Mouse (Mus musculus): ENCODE results near the gene Fgfr2. TPM values are rescaled to one million over a fixed set of nuclear protein-coding genes. Genes with fewer than 3 reads are reported as not detected.
A peak's percentile ranks its signal among the peaks of the same experiment; 100 is the strongest.

Fgfr2 gene
- polyA plus RNA-seq, 1 experiment from 2014 or later = 110 TPM

DNA sequence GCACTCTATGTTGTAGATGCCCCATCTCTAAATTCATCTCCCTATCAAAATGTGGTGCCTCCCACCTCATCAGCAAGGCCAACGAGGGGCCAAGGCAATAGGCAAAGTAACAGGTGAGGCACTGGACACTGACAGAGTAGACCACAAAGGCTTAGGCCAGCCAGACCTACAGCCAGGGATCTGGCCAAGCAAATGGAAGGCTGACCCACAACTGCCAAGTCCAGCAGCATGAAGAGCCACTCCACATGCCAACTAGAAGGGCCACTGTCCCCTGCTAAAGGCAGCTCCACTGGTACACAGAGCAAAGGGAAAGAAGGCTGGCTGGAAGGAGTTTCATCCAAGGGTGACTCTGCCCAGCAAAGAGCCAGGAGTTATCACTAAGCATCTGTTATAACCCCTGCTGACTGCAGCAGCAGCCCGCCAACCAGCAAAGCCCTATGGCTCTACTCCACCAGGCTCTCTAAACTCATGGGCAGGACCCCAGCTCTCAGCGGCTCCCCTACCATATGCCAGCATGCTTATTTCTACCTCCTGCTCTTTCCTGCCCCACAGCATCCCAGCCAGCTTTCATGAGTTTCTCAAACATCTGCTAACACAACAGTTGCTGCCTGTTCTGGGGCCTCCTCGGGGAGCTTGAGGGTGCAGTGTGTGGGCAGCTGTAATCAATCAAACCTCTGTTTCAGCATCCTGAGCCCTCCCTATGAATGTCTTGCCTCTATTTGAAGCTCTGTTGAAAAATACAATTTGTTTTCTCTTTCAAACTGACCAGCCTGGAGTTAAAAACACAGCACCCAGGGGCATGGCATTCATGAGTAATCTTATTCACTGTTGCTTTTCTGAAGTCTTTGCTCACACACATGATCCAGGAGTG lies 369.4 kb downstream of the Fgfr2 start:
- Histone ChIP-seq H3K9me3 (ENCODE audit: low read length) (no peaks in the 10 kb centered on the region), H3K4me1 (ENCODE audit: insufficient read depth, low read depth, low read length) (peaks cover 10% of the 10 kb centered on the region; the same call in 1 of the 2 replicates), H3K9ac (replicated peaks; ENCODE audit: low read depth) (no peak overlapping the region), H3K27ac (ENCODE audit: low read length) (no peak overlapping the region), H3K4me3 (ENCODE audit: low read depth, low read length) (no peak overlapping the region), H3K36me3 (ENCODE audit: insufficient read depth, low read length) (peaks cover 8% of the 10 kb centered on the region; the same call in 1 of the 2 replicates), H3K27me3 (replicated peaks; ENCODE audit: insufficient read depth, low read length) (no peaks in the 10 kb centered on the region), H3K4me2 (replicated peaks; ENCODE audit: low read depth, low read length) (no peak overlapping the region)
- ATAC-seq = no peak
- 60% methylated on average over 4 of the region's 4 CpGs for WGBS
- no peak for DNase-seq (ENCODE audit: low spot score)
- TF ChIP-seq CTCF (IDR thresholded peaks at IDR 0.05) = no peak
- no peak for TF ChIP-seq EP300 (IDR thresholded peaks at IDR 0.05)

DNA sequence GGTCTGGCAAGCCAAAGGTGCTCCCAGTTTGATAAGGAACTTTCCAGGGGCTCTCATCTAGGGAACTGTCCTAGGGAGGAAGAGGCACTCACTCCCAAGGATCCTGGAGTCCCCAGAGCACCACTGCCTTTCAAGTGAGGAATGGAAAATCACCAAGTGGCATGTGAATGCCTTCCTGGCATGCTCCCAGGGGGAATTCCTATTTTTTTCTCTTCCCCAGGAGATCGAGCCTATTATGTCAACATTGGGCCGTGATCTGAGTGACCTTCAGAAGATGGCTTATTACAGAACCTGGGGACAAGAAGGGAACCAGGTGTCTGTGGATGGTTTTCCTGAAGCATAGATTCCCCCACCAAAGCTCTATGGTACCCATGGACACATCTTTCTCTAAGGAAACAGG lies 371.4 kb downstream of the Fgfr2 start:
- no peak overlapping the region for H3K4me3 ChIP-seq (ENCODE audit: low read depth, low read length)
- no peaks in the 10 kb centered on the region for H3K9me3 ChIP-seq (ENCODE audit: low read length)
- peak; percentile 44 for DNase-seq (ENCODE audit: low spot score)
- H3K36me3 ChIP-seq (ENCODE audit: insufficient read depth, low read length) = no peaks in the 10 kb centered on the region; the same call in 1 of the 2 replicates
- 0 out of 2 replicates have a peak overlapping the region, but pooled peaks have one; percentile 38 for H3K27ac ChIP-seq (ENCODE audit: low read length)
- H3K9ac ChIP-seq (replicated peaks; ENCODE audit: low read depth) = no peak overlapping the region
- TF ChIP-seq CTCF (IDR thresholded peaks at IDR 0.05) (no peak), EP300 (IDR thresholded peaks at IDR 0.05) (no peak)
- no peak overlapping the region for H3K4me2 ChIP-seq (replicated peaks; ENCODE audit: low read depth, low read length)
- 24% methylated on average over 2 of the region's 2 CpGs for whole genome bisulfite sequencing
- H3K27me3 ChIP-seq (replicated peaks; ENCODE audit: insufficient read depth, low read length) = no peaks in the 10 kb centered on the region
- peaks cover 14% of the 10 kb centered on the region for H3K4me1 ChIP-seq (ENCODE audit: insufficient read depth, low read depth, low read length)
- ATAC-seq = peak; percentile 21; the same call in 1 of the 2 replicates

DNA sequence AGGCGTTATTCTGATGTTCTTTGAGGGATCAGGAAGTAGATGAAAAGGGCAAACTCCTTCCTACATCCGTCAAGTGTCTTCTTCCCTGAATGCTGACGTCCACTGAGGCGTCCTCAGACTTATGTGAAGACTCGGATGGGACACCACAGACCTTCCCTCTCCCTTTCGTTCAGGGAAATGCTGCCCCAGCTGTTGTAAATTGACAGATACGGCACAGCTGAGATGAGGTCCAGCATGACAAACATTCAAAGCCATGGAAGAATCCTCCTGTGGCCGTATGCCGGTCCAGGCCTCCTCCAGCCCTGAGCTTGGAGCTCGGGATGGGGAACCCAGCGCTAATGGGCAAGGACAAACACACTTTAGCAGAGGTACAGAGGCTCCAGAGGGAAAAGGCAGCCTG lies 373.6 kb downstream of the Fgfr2 start:
- no peak overlapping the region for H3K4me3 ChIP-seq (ENCODE audit: low read depth, low read length)
- peaks cover 8% of the 10 kb centered on the region for H3K4me1 ChIP-seq (ENCODE audit: insufficient read depth, low read depth, low read length)
- H3K36me3 ChIP-seq (ENCODE audit: insufficient read depth, low read length) = peaks cover 5% of the 10 kb centered on the region; the same call in 1 of the 2 replicates
- DNase-seq (ENCODE audit: low spot score) (no peak), ATAC-seq (no peak)
- no peaks in the 10 kb centered on the region for H3K9me3 ChIP-seq (ENCODE audit: low read length)
- H3K27me3 ChIP-seq (replicated peaks; ENCODE audit: insufficient read depth, low read length) = no peaks in the 10 kb centered on the region
- no peak overlapping the region for H3K9ac ChIP-seq (replicated peaks; ENCODE audit: low read depth)
- H3K27ac ChIP-seq (ENCODE audit: low read length) = no peak overlapping the region
- WGBS = 89% methylated on average over 11 of the region's 11 CpGs
- no peak overlapping the region for H3K4me2 ChIP-seq (replicated peaks; ENCODE audit: low read depth, low read length)
- TF ChIP-seq CTCF (IDR thresholded peaks at IDR 0.05) = no peak
- no peak for TF ChIP-seq EP300 (IDR thresholded peaks at IDR 0.05)

DNA sequence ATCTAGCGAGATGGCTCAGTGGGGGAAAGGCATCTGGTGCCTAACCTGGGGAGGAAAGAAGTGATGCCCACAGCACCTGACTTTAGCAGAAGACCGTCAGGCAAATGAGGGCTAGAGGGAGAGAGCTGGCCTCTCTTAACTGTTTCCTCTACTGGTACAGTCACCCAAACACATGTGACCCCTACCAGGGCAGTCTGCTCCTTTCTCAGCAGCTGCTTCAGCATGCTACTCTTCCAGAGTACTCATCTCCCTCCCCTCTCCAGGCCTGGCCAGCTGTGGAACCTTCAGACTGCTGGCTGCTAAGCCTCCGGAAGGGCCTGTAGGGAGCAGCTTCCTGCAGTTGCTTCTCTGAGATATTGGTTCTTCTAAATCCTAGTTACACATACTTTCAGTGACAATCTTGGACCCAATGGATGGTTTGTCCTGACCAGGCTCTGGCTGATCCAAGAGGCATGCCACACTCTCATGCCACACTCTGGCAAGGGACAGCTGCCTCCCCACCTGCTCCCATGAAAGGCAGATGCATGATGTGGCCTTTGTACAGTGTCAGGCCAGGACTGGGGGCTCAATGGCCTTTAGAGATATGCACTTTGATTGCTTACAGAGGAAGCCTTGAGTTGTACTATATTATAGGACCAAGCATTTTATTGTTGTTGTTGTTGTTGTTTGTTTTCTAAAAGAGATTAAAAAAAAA lies 374.9 kb downstream of the Fgfr2 start:
- no peaks in the 10 kb centered on the region for H3K9me3 ChIP-seq (ENCODE audit: low read length)
- 75% methylated on average over 3 of the region's 3 CpGs for WGBS
- no peak for DNase-seq (ENCODE audit: low spot score)
- peaks cover 5% of the 10 kb centered on the region; the same call in 1 of the 2 replicates for H3K36me3 ChIP-seq (ENCODE audit: insufficient read depth, low read length)
- peaks cover 4% of the 10 kb centered on the region for H3K4me1 ChIP-seq (ENCODE audit: insufficient read depth, low read depth, low read length)
- H3K4me2 ChIP-seq (replicated peaks; ENCODE audit: low read depth, low read length) = no peak overlapping the region
- TF ChIP-seq CTCF (IDR thresholded peaks at IDR 0.05) = peak; percentile 3; the same call in 1 of the 2 replicates
- TF ChIP-seq EP300 (IDR thresholded peaks at IDR 0.05) = no peak
- H3K4me3 ChIP-seq (ENCODE audit: low read depth, low read length) = no peak overlapping the region
- ATAC-seq = no peak
- no peak overlapping the region for H3K27ac ChIP-seq (ENCODE audit: low read length)
- no peak overlapping the region for H3K9ac ChIP-seq (replicated peaks; ENCODE audit: low read depth)
- H3K27me3 ChIP-seq (replicated peaks; ENCODE audit: insufficient read depth, low read length) = no peaks in the 10 kb centered on the region

DNA sequence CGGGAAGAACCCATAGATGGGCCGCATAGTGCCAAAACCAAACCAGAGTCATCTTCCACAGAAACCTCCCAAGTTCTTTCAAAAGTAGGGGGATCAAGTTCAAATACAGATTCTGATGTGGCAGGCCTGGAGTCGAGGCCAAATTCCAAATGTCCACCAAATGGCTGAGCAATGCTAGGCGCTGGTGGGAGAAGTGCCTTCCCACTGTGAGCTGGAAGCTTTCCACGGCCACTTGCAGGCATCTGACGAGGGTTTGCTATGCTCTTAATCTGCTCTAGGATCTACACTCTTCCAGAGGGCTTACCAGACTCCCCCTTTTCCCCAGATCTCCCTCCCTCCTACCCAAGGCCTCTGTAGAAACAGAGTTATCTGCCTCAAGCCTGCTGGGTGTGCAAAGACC lies 376.1 kb downstream of the Fgfr2 start:
- Histone ChIP-seq H3K4me3 (ENCODE audit: low read depth, low read length) (no peak overlapping the region), H3K27me3 (replicated peaks; ENCODE audit: insufficient read depth, low read length) (no peaks in the 10 kb centered on the region), H3K4me1 (ENCODE audit: insufficient read depth, low read depth, low read length) (peaks cover 4% of the 10 kb centered on the region), H3K27ac (ENCODE audit: low read length) (no peak overlapping the region), H3K36me3 (ENCODE audit: insufficient read depth, low read length) (peaks cover 5% of the 10 kb centered on the region; the same call in 1 of the 2 replicates), H3K9ac (replicated peaks; ENCODE audit: low read depth) (no peak overlapping the region), H3K9me3 (ENCODE audit: low read length) (no peaks in the 10 kb centered on the region), H3K4me2 (replicated peaks; ENCODE audit: low read depth, low read length) (no peak overlapping the region)
- peak; percentile 44 for ATAC-seq
- peak; percentile 45 for DNase-seq (ENCODE audit: low spot score)
- 49% methylated on average over 6 of the region's 6 CpGs for WGBS
- no peak for TF ChIP-seq EP300 (IDR thresholded peaks at IDR 0.05)
- no peak for TF ChIP-seq CTCF (IDR thresholded peaks at IDR 0.05)

DNA sequence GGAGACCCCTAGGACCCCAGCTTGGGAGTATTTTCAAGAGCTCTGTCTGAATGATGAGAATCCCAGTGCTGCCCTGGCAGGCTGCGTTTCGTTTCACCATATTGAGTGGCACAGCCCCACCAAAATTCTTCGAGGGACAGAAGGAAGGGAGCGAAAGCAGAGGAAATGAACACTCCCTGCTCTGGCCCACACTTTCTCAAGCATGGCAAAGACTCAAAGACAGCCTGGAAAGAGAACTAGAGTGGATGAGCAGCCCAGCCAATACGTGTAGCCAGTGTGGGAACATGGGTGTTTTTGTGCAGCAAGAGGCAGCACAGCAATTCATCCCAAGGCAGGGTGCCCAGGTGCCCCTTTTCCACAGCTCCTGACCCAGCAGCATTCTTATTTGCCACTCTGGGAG lies 380.2 kb downstream of the Fgfr2 start:
- no peak for ATAC-seq
- WGBS = 85% methylated on average over 5 of the region's 5 CpGs
- Histone ChIP-seq H3K4me1 (ENCODE audit: insufficient read depth, low read depth, low read length) (no peaks in the 10 kb centered on the region; the same call in none of the 2 replicates), H3K4me3 (ENCODE audit: low read depth, low read length) (no peak overlapping the region), H3K9ac (replicated peaks; ENCODE audit: low read depth) (no peak overlapping the region), H3K9me3 (ENCODE audit: low read length) (no peaks in the 10 kb centered on the region), H3K36me3 (ENCODE audit: insufficient read depth, low read length) (0 out of 2 replicates have a peak, but pooled peaks cover 5% of the 10 kb centered on the region), H3K27me3 (replicated peaks; ENCODE audit: insufficient read depth, low read length) (no peaks in the 10 kb centered on the region), H3K27ac (ENCODE audit: low read length) (no peak overlapping the region), H3K4me2 (replicated peaks; ENCODE audit: low read depth, low read length) (no peak overlapping the region)
- no peak for DNase-seq (ENCODE audit: low spot score)
- no peak for TF ChIP-seq EP300 (IDR thresholded peaks at IDR 0.05)
- no peak for TF ChIP-seq CTCF (IDR thresholded peaks at IDR 0.05)
